Mouse (Mus musculus): ENCODE data around the gene Ywhab.
A peak's percentile ranks its signal among the peaks of the same experiment; 100 is the strongest.

Ywhab gene

DNA sequence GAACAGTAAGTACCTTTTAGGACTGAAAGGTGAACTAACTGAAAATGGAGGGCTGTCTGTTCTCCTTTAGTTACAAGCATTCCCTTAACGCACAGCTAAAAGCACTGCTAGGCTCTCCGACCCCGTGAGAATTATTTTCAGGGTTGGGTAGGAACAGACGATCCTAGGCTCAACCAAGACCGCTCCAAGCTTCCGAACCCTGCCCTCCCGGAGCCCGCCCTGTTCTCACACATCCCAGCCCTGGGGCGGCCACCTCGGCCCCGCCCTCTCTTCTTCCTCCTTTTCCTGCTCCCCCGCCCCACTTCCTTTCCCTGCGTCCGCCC lies at the start of gene Ywhab:
TSS of gene Ywhab (plus strand) at position 307 of the 323 bp plus-strand sequence.
- no peak for DNase-seq (ENCODE audit: low read depth, low spot score)

DNA sequence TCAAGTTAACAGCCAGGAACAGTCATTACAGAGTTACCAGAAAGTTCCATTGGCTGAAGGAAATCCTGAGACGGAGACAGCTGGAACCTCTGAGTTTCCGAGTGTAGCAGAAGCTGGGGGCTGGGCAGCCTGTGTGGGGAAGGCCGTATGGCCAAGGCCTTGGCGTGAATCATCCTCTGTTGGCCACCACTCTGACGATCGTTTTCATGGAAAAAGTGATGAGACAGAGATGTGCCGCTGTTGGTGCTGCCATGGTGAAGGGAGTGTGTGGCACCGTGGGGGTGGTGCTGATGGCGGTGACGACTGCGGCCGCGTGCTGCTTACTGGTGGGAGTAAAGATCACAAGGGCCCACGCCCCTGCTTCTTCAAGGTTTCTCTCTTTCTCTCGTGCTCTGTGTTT lies 48.5 kb upstream of the Ywhab start:
- no peak for DNase-seq (ENCODE audit: low read depth, low spot score)

DNA sequence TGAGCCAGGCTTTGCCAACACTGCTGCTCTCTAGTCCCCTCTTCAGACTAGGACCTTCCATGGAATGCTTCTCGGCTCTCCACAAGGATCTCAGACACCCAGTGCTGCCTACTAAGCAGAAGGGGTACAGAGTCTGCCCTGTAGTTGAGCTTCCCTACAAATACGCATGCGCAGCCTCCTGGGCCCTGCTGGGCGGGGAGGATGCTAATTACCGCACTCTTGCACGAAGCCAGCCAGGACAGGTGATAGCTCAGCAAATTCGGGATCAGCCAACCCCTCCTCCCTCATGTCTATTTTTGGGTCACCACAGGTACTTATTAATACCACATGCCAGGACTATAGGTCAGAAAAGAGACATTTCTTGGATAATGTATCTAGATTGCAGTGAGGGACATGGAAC lies 46.8 kb upstream of the Ywhab start:
- DNase-seq (ENCODE audit: low read depth, low spot score) = no peak

- DNase-seq (ENCODE audit: low read depth, low spot score) = peak; percentile 61
Measured at GRCm38 (mm10) chr2:163951770-163952169, 43.0 kb upstream of the Ywhab start.

GRCm38 (mm10) chr2:163953622-163954310 lies 41.0 kb upstream of the Ywhab start:
- DNase-seq (ENCODE audit: low read depth, low spot score) = peak; percentile 51

GRCm38 (mm10) chr2:163964606-163965560 lies 29.9 kb upstream of the Ywhab start:
- DNase-seq (ENCODE audit: low read depth, low spot score) = no peak

- DNase-seq (ENCODE audit: low read depth, low spot score) = no peak
Measured at GRCm38 (mm10) chr2:163965706-163966105, 29.1 kb upstream of the Ywhab start.

DNA sequence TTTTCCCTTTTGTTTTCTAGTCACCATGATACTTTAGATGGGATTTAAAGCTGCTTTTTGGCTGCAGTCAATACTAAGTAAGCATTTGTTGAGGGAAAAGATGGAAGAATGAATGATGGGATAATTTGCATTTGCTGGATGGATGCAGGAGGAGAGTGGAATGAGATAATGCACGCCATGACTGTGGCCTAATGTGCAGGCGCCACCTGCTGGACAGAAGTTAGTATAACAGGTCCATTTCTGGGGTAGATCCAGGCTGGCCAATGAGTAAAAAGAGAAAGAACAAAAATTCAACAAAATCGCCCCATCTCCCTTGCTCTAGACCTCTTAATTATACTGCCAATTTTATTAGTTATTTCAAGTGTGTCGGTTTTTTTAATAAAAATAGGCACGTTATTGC lies 26.2 kb upstream of the Ywhab start:
- peak; percentile 77 for DNase-seq (ENCODE audit: low read depth, low spot score)

- no peak for DNase-seq (ENCODE audit: low read depth, low spot score)
Measured at GRCm38 (mm10) chr2:163970326-163970725, 24.4 kb upstream of the Ywhab start.

- DNase-seq (ENCODE audit: low read depth, low spot score) = no peak
Measured at GRCm38 (mm10) chr2:163974056-163974455, 20.7 kb upstream of the Ywhab start.

GRCm38 (mm10) chr2:163976448-163976847 lies 18.3 kb upstream of the Ywhab start:
- DNase-seq (ENCODE audit: low read depth, low spot score) = no peak

GRCm38 (mm10) chr2:163987233-163987632 lies 7.5 kb upstream of the Ywhab start:
- DNase-seq (ENCODE audit: low read depth, low spot score) = no peak

DNA sequence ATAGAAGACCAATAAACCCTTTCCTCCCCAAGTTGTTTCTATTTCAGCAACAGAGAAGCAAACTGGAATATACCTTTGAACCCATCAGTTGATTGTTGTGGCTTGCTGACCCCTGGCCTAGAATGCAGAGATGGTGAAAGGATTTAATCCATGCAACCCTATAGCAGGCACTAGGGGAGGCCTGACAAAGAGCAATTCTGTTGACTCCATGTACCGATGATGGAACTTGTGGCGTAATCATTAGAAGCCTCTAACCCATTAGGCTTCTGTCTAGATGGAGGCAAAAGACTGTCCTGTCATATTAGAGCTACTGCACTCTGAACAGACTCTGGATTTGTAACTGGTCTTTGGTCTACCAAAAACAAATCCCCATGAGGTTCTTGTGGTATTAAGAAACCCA lies 1.9 kb upstream of the Ywhab start:
- no peak for DNase-seq (ENCODE audit: low read depth, low spot score)

- DNase-seq (ENCODE audit: low read depth, low spot score) = peak; percentile 98
Measured at GRCm38 (mm10) chr2:163994977-163995862, 460 bp downstream of the Ywhab start.

- no peak for DNase-seq (ENCODE audit: low read depth, low spot score)
Measured at GRCm38 (mm10) chr2:163996275-163996674, 1.5 kb downstream of the Ywhab start.

DNA sequence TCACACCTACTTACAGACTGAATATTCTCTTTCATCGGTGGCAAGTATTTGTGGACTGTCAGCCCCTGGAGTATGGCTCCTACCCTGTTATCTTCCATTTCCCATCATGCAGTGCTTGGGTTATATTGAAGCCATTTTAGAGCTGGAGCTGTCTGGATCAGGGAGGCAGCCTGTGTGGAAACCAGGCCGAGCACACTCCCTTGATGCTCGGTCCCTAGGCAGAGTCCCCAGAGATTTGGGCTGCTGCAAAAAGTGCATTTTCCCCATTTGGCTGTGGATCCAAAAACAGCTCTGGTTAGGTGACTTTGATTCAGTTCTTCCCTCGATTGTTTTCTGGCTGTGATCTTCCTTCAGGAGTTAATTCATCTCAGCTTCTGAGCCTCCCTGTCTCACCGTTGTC lies 2.1 kb downstream of the Ywhab start:
- no peak for DNase-seq (ENCODE audit: low read depth, low spot score)

GRCm38 (mm10) chr2:163998981-163999380 lies 4.2 kb downstream of the Ywhab start:
- no peak for DNase-seq (ENCODE audit: low read depth, low spot score)

DNA sequence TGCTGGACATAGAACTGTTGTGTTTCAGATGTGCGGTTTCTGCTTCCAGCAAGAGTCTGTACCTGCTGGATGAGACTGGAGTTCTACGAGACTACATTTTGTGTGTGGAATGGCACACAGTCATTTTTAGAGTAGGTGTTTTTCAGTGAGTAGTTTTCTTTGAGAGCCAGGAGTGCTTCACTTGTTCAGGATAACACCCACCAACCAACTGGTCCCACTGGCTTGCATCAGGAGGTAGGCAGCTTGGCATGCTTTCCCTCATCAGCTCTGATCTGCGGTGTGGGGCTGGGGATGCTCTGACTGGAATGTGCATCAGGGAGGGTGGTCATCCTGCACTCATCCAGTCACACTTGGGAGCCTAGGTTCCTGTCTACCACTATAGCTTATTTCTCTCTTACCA lies 7.9 kb downstream of the Ywhab start:
- no peak for DNase-seq (ENCODE audit: low read depth, low spot score)

DNA sequence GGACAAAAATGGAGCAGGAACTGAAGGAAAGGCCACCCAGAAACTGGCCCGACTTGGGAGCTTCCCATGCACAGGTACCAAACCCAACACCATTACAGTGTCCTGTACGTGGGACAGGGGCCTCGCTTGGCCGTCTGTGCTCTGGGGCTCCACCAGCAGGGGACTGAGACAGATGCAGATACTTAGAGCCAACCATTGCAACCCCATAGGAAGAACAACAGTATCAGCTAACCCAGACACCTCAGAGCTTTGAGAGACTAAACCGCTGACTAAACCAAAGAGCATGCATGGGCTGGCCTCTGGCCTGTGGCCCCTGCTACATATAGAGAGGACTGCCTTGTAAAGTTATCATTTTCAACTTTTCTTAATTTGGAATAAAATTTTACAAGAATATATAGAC lies 9.7 kb downstream of the Ywhab start:
- no peak for DNase-seq (ENCODE audit: low read depth, low spot score)

GRCm38 (mm10) chr2:164006932-164007331 lies 12.2 kb downstream of the Ywhab start:
- peak; percentile 25 for DNase-seq (ENCODE audit: low read depth, low spot score)

DNA sequence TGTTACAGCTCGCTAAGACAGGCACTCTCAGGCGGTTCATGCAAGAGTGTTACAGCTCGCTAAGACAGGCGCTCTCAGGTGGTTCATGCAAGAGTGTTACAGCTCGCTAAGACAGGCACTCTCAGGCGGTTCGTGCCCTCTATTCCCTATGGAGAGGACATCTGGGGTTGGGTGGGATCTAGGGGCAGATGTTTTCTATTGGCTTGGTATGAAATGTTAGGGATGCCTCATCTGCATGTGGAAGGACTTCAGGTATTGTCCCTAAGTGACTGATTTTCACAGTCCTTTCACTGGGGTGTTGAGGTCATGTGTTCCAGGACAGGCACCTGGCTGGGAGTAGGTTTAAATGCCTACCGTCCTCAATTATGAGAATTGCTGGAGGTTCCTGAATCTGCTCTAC lies 12.8 kb downstream of the Ywhab start:
- DNase-seq (ENCODE audit: low read depth, low spot score) = no peak

- DNase-seq (ENCODE audit: low read depth, low spot score) = no peak
Measured at GRCm38 (mm10) chr2:164007987-164008545, 13.3 kb downstream of the Ywhab start.
